ENCODE assay signal across 14 mouse cellular contexts in the genomic region with DNA sequence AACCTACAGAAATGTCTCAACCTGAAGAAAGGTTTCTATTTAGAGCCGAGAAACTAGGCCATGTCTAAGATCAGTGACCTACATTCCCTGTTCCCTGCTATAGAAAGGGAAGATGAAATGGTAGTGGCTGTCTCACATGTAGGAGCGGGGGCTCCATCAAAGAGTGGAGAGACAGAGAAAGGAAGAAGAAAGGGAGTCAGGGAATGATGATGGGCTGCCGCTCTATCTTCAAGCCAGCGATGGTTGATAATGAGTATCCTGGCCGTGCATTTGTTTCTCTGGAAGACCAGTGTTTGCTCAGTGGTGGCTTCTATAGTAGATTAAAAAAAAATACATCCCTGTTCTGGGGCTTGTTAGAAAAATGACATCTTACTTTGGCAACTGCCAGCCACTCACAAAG.
"Had no signal": no experiment of that assay in that cellular context is flagged by ENCODE, and none has a peak within 500 bp of the region (broad histone marks: within the 10 kb centered on the region; RNA-seq: fewer than 3 reads in every experiment).

No protein-coding gene starts in this region.

- H3K4me1 ChIP-seq: stomach, embryonic 15.5 days had no signal

- DNase-seq: kidney, adult 11 months; kidney, adult 9 months; kidney, postnatal 36 days; left cerebral cortex, postnatal 4 days; lung, adult 18-20 months; lung, postnatal 36 days; thymus, adult 2 months; thymus, postnatal 25 days had no signal

- ATAC-seq: lung, postnatal 0 days had no signal

- H3K9ac ChIP-seq: limb, embryonic 13.5 days; liver, embryonic 14.5 days; stomach, embryonic 15.5 days had no signal

- H3K27ac ChIP-seq: kidney, postnatal 0 days; layer of hippocampus, adult 2 months; limb, embryonic 13.5 days; liver, embryonic 14.5 days; stomach, embryonic 15.5 days had no signal

- H3K4me2 ChIP-seq: limb, embryonic 13.5 days; stomach, embryonic 15.5 days had no signal

- H3K27me3 ChIP-seq: limb, embryonic 13.5 days; stomach, embryonic 15.5 days had no signal

- H3K9me3 ChIP-seq: limb, embryonic 13.5 days; stomach, embryonic 15.5 days had no signal

- H3K4me3 ChIP-seq: layer of hippocampus, adult 2 months; limb, embryonic 13.5 days; stomach, embryonic 15.5 days had no signal

- H3K36me3 ChIP-seq: limb, embryonic 13.5 days; stomach, embryonic 15.5 days had no signal
